Mouse (Mus musculus) layer of hippocampus, postnatal 10 days (tissue): ENCODE results near the gene Mical3. TPM values are rescaled to one million over a fixed set of nuclear protein-coding genes. Genes with fewer than 3 reads are reported as not detected.

Experiments used
- DNase-seq, 2 experiments: peaks; one replicate each; pipeline ENCODE4 v3.0.0; 2021; ENCODE audit warnings: low spot score in 2 of 2
- total RNA-seq, 2 experiments: library from RNA; stranded (reverse); gene quantifications; 2 replicates each; pipeline ENCODE4 v1.2.3; 2021

Mical3 gene
- total RNA-seq, 2 experiments from 2014 or later, result 90.1 to 98.8 TPM

DNA sequence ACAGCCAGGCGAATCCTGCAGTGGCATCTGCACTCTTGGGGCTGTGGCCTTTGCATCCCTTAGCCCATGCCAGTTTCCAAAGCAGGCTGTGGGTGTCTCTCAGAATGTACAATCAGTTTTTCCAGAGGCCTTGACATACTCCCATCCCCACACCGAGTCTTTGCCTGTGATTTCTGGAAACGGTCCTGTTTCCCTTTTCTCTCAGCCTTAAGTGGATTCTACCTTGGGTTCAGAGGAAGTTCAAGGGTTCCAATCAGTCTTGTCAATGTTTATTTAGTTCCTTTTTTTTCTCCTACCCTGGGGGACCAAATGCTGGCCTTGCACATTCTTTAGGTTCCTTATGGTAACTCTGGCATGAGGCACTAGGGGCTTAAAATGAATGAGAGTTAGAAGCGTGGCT, 16.0 kb upstream of the Mical3 start:
- no peak for DNase-seq

DNA sequence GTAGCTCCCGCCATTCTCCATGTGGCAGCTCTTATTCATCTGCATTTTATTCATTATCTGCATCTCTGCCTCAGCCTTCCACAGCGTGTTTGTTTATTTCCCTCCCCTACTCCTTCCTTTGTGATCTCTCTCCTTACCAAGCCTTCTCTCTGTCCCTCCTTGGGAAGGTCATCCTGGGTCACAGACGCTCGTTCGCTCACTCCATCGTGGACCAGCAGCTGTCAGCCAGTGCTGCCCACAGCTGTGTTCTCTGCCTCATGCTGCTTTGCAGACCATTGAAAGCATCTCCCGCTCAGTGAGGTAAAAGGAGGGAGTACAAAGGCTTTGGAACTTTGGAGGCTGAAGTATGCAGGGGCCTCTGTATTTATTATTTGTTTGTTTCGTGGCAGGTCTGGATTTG, 15.1 kb upstream of the Mical3 start:
- DNase-seq, result no peak

GRCm38 (mm10) chr6:121145010-121145604, 14.3 kb upstream of the Mical3 start:
- DNase-seq, result no peak

DNA sequence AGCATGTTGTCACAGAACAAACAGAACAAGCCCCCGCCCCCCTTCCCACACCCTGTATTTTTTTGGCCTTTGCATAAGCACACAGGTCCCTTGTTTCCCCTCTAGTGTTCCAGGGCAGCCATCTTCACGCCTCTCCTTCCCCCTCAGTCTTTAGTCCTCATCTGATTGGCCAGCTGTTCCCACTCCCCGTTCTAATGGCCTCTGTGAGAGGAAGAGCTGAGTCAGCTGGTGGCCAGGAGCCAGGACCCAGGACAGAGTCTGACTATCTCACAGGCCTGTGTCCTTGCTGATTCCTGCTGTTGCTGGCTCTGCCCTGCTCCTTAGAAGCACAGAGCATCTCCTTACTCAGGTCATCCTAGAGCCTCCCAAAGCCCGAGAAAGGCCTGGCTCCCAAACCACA, 13.3 kb upstream of the Mical3 start:
- DNase-seq, result peak; percentile 42 to 49

DNA sequence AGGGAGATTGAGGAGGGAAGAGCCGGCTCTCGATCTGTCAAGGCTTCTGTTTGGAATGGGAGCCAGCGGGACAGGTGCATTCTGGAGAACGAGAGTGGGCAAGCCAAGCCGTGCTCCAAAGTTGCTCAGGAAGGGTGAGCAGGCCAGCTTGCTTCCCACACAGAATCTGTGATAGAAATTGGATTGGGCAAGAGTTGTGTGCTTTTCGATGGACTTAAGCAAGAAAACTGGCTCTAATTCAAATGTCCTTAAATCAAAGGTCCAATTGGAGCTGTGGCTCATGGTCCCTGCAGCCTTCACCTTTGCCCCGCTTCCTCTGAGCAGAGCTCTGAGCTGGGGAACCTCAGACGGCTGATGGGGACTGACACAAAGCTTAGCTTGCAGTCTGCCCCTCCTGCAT, 12.6 kb upstream of the Mical3 start:
- no peak for DNase-seq

GRCm38 (mm10) chr6:121142298-121142697, 11.5 kb upstream of the Mical3 start:
- DNase-seq, result no peak

DNA sequence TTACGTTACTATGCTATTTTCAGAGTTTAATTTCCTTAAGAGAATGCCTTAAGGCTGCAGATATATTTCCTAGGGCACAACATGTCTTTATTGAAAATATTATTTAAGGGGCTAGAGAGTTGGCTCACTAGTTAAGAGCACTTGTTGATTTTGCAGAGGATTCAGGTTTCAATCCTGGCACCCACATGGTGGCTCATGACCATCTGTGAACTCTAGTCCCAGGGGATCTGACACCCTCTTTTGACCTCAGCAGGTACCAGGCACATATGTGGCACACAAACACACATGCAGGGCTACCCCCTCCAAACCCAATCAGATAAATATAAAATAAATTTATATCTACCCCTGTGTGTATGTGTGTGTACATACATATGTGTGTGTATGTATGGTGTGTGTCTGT, 8.5 kb upstream of the Mical3 start:
- no peak for DNase-seq

DNA sequence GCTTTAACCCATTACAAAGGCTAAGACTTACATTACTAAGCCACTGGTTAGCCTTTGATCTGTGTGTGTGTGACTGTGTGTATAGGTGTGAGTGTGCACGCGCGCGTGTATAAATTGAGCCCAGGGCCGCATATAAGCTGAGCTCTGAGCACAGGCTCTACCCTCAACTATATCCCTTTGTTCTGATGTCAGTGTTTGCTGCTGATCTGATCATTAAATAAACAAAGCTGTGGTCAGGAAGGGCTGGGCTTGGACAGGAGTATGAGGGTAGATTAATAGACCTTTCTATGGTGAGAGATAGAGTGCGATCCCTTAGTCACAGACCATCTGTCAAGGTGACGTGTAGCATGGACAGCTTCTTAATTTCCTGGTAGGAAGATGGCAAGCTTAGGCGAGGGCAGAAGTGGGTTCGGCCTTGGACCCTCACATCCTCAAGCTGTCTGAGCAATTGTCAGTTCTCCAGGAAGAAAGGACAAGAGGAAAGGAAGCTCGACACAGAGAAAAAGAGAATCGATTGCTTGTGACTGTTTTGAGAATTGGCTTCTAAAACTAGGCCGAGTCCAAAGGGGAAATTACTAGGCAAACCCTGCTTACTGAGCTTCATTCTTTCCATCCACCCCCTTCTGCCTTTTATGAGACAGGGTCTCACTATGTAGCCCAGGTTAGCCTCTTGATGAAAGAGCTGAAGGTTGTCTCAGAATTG, 7.7 kb upstream of the Mical3 start:
- no peak for DNase-seq

- DNase-seq, result no peak
These were observed 6.4 kb upstream of the Mical3 start for GRCm38 (mm10) chr6:121137222-121137621.

- DNase-seq, result no peak
These were observed 4.1 kb upstream of the Mical3 start for GRCm38 (mm10) chr6:121134884-121135283.

DNA sequence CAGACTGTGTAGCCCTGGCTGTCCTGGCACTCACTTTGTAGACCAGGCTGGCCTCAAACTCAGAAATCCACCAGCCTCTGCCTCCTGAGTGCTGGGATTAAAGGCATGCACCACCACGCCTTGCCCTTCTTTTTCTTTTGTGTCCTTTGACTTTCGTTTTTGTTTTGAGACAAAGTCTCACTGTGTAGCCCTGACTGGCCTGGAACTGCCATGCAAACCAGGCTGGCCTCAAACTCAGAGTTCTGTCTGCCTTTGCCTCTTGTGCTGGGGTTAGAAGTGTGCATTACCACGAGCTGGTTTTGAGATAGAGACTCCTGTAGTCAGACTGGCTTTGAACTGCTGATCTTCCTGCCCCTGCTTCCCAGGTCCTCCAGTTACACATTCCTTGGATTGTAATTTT, 3.5 kb upstream of the Mical3 start:
- no peak for DNase-seq

DNA sequence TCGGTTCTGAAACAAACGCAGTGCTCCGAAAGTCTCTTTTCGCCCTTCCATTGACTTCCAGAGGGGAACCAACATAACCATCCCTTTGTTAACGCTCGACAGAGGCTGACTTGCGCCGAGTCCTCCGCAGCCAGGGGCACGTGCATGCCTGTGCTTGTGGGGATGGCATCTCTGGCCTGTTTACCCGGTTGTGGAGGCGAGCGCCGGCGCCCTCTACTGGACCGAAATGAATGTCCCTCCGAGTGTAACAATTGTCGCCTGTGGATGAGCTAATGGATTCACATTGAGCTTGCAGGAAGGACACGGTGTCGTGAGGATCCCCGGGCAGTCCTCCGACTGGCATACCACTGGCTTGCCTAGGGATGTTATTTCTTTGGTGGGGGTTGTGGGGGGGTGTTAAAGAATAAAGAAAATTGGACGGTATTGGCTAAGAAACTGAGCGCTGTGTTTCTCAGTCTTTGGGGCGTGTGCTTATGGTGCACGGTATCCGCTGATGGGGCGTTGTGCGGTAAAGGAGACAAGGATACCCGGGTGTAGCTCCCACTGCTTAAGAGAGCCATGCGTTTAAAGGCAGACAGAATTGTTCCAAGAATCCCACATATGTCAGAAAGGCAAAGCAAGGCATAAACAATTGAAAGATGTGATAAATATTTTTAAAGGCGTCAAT, 627 bp downstream of the Mical3 start:
- DNase-seq, result peak; percentile 87 to 91

GRCm38 (mm10) chr6:121129506-121129905, 1.3 kb downstream of the Mical3 start:
- DNase-seq, result peak; percentile 45 to 49

DNA sequence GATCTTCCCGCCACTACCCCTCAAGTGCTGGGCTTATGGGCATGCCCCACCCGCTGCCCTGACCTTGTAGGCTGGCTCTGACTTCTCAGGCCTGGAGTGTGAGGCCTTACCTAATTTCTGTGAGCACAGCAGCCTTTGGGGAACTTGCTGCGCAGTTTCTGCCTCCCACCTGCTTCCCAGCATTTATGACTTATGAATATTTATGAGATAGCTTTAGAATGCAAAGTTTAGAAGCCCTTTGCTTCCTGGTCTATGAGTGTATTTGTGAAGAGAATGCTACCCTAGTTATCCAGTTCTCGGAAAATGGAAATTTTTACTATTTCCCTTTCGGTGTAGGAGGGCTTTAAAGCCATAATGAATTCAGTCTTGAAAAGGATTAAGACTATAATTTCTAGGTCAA, 2.1 kb downstream of the Mical3 start:
- DNase-seq, result no peak

- no peak for DNase-seq
These were observed 3.1 kb downstream of the Mical3 start for GRCm38 (mm10) chr6:121127726-121128125.

GRCm38 (mm10) chr6:121126202-121126601, 4.6 kb downstream of the Mical3 start:
- no peak for DNase-seq

GRCm38 (mm10) chr6:121122739-121123241, 8.0 kb downstream of the Mical3 start:
- no peak for DNase-seq

- no peak for DNase-seq
These were observed 10.0 kb downstream of the Mical3 start for GRCm38 (mm10) chr6:121120776-121121175.

DNA sequence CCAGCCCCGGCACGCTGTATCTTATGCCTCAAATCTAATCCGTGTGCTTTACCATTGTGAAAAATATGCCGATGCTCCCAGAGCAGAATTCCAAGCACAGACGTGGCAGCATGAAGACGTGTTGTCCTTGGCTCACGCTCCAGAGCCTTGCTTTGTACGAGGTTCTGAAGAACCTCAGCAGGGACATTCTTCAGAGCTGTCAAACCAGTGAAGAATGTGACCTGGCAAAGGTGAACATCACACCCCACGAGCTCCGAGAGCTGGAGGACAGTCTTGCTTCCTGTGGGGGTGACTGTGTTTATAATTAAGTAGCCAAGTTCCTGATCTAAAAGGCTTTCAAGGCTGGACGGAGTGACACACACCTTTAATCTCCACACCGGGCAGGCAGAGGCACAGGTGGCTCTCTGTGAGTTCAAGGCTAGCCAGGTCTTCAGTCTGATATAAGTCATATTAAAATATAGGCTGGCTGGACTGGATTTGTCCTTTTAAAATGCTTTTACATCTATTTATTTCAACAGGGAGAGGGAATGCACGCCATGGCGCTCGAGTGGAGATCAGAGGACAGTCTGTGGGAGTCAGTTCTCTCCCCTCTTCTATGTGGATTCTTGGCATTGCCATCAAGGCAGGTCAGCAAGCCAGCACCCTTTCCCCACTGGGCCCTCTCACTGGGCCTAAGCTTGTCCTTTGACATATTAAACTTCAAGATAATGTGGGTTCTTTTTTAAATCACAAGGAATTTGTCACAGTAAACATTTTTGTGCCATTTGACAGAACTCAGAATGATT, 12.6 kb downstream of the Mical3 start:
- no peak for DNase-seq

DNA sequence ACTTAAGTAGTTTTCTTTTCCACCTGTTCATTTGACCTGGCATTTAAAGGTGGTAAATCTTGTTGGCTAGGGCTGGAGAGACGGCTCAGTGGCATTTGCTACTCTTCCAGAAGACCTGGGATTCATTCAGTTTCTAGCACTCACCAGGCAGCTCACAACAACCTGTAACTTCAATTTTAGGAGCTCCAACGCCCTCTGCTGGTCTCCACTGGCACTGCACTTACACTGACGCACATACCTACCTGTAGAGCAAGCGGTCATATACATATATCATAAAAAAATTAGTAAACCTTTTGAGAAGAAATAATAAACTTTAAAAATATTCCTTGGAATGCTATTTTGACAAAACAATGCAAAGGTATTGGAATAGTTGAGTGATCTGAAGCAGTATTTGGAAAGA, 13.7 kb downstream of the Mical3 start:
- no peak for DNase-seq

GRCm38 (mm10) chr6:121116434-121116833, 14.4 kb downstream of the Mical3 start:
- no peak for DNase-seq
